Mouse (Mus musculus): ENCODE results near the gene 4930503B20Rik. TPM values are rescaled to one million over a fixed set of nuclear protein-coding genes. Genes with fewer than 3 reads are reported as not detected.

Gene 4930503B20Rik
- polyA plus RNA-seq, 2 experiments, result not detected

DNA sequence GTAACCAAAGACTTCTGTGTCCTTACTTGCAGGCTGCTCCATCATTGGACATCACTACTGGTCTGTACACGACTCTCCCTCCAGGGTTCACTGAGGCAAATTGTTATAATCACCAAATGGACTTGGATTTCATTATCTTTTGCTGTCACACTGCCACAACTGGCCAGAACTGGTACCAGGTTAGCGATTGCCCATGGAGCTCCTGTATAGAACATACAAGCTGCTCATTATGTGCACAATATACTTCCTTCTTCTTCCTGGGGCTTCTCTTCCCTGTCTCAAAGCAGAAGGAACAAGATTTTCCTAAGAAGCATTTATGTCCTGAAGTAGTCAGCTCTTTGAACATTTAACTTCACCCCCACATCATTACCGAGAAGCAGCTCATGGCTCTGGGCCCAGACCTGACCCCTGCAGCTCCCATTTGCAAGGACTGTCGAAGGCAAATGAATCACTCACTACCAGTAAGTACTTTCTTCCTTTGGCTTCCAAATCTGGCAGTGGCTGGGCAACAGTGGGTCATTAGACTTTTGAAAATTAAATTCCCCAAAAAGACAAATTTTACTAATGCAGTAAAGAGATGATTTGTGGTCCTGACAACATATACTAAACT is 9.2 kb downstream of the 4930503B20Rik start:
- no peaks in the 10 kb centered on the region for H3K4me1 ChIP-seq (replicated peaks; ENCODE audit: control insufficient read depth in 2 of 2, insufficient read depth in 2 of 2, low read length in 1 of 2)
- TF ChIP-seq CTCF (IDR thresholded peaks at IDR 0.05; ENCODE audit: low read depth) (no peak), EP300 (IDR thresholded peaks at IDR 0.05; ENCODE audit: low read depth) (no peak)
- H3K9me3 ChIP-seq (ENCODE audit: control insufficient read depth, low read length), result no peaks in the 10 kb centered on the region
- WGBS (ENCODE audit: insufficient replicate concordance), result 36% methylated on average over 4 of the region's 4 CpGs
- no peak overlapping the region for H3K4me2 ChIP-seq (ENCODE audit: low read depth)
- H3K27me3 ChIP-seq (ENCODE audit: control insufficient read depth, insufficient read depth, low read length), result no peaks in the 10 kb centered on the region
- H3K9ac ChIP-seq (replicated peaks), result no peak overlapping the region
- H3K36me3 ChIP-seq (replicated peaks; ENCODE audit: control insufficient read depth, insufficient read depth, low read depth), result no peaks in the 10 kb centered on the region
- no peak overlapping the region for H3K4me3 ChIP-seq (ENCODE audit: insufficient read depth in 1 of 2, low read depth in 2 of 2, low read length in 2 of 2)
- ATAC-seq (ENCODE audit: insufficient read depth) (no peak), DNase-seq (ENCODE audit: low read depth in 3 of 3, low spot score in 3 of 3) (no peak)
- H3K27ac ChIP-seq, result no peak overlapping the region

DNA sequence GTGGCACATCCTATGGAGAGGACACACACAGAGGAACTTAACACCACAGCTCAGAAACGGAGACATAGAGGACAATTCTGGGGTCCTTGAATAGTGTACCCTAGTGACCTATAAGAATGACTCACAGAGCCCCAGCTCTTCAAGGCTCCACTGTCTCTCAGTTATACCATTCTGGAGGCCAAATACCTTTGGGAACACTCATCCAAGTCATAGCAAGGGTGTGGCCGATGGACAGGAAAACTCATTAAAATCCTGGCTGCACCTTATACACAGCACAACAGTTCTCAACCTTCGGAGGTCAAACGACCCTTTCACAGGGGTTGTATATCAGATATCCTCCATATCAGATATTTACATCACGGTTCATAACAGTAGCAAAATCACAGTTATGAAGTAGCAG is 18.6 kb downstream of the 4930503B20Rik start:
- TF ChIP-seq EP300 (IDR thresholded peaks at IDR 0.05; ENCODE audit: low read depth) (no peak), CTCF (IDR thresholded peaks at IDR 0.05; ENCODE audit: low read depth) (no peak)
- DNase-seq (ENCODE audit: low read depth in 3 of 3, low spot score in 3 of 3) (no peak), ATAC-seq (ENCODE audit: insufficient read depth) (no peak)
- H3K4me1 ChIP-seq (replicated peaks; ENCODE audit: control insufficient read depth in 2 of 2, insufficient read depth in 2 of 2, low read length in 1 of 2), result no peaks in the 10 kb centered on the region
- H3K4me2 ChIP-seq (ENCODE audit: low read depth), result no peak overlapping the region
- no peak overlapping the region for H3K9ac ChIP-seq (replicated peaks)
- H3K36me3 ChIP-seq (replicated peaks; ENCODE audit: control insufficient read depth, insufficient read depth, low read depth), result no peaks in the 10 kb centered on the region
- WGBS (ENCODE audit: insufficient replicate concordance), result 56% methylated on average over 5 of the region's 5 CpGs
- H3K9me3 ChIP-seq (ENCODE audit: control insufficient read depth, low read length), result no peaks in the 10 kb centered on the region
- no peak overlapping the region for H3K4me3 ChIP-seq (ENCODE audit: insufficient read depth in 1 of 2, low read depth in 2 of 2, low read length in 2 of 2)
- H3K27ac ChIP-seq, result no peak overlapping the region
- no peaks in the 10 kb centered on the region for H3K27me3 ChIP-seq (ENCODE audit: control insufficient read depth, insufficient read depth, low read length)

DNA sequence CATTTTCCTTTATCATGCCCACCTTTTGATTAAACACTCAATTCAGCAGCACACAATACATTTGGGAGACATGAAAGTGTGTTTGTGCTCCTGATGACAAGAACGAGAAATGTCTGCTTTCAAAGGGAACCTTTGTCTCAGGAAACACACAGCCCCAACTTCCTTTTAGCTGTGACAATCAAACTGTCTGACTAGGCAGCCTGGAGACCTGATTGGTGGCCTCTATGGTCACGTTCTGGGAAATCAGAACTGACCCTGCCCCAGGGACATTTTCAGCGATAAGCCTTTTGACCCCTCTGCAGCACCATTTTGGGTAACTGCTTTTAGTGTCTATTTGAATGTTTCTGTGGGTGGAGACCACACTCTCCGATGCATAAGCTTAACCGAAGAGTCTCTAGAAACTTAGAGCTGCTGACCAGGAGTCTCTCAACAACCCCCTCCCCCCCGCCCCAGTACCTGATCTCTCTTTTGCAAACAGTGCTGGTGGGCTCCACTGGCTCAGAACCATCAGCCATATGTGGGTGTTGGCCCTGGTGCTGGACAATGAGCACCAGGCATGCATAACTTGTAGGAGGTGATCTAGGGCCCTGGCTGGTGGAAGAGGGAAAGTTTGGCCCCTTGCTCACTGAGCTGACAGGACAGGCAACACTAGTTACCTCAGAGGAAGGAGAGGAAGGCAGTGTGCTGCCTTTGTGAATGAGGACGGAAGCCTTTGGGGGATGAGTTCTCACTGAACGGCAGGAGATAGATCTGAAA is 22.7 kb downstream of the 4930503B20Rik start:
- TF ChIP-seq EP300 (IDR thresholded peaks at IDR 0.05; ENCODE audit: low read depth) (no peak), CTCF (IDR thresholded peaks at IDR 0.05; ENCODE audit: low read depth) (no peak)
- no peaks in the 10 kb centered on the region for H3K27me3 ChIP-seq (ENCODE audit: control insufficient read depth, insufficient read depth, low read length)
- ATAC-seq (ENCODE audit: insufficient read depth) (no peak), DNase-seq (ENCODE audit: low read depth in 3 of 3, low spot score in 3 of 3) (no peak)
- H3K27ac ChIP-seq, result no peak overlapping the region
- no peak overlapping the region for H3K9ac ChIP-seq (replicated peaks)
- no peaks in the 10 kb centered on the region for H3K9me3 ChIP-seq (ENCODE audit: control insufficient read depth, low read length)
- no peak overlapping the region for H3K4me2 ChIP-seq (ENCODE audit: low read depth)
- no peak overlapping the region for H3K4me3 ChIP-seq (ENCODE audit: insufficient read depth in 1 of 2, low read depth in 2 of 2, low read length in 2 of 2)
- WGBS (ENCODE audit: insufficient replicate concordance), result 38% methylated on average over 8 of the region's 8 CpGs
- no peaks in the 10 kb centered on the region for H3K4me1 ChIP-seq (replicated peaks; ENCODE audit: control insufficient read depth in 2 of 2, insufficient read depth in 2 of 2, low read length in 1 of 2)
- H3K36me3 ChIP-seq (replicated peaks; ENCODE audit: control insufficient read depth, insufficient read depth, low read depth), result no peaks in the 10 kb centered on the region

DNA sequence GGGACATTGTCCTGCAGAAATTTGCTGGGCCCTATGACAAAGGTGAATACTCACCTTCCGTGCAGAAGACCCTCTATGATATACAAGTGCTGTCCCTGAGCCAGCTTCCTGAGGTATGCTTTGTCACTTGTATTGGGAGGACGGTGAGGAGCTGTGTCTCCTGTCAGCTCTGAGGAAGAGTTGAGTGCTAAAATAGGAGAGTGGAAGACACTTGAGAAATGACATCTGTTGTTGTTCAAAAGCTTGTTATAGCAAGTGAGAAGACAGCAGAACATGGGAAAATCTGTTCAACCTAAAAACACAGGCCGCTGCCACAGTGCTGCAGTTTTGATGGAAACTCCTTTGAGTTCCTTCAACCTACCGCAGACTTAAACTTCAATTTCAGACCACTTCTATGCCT is 25.4 kb downstream of the 4930503B20Rik start:
- no peaks in the 10 kb centered on the region for H3K4me1 ChIP-seq (replicated peaks; ENCODE audit: control insufficient read depth in 2 of 2, insufficient read depth in 2 of 2, low read length in 1 of 2)
- no peaks in the 10 kb centered on the region; the same call in 1 of the 2 replicates for H3K27me3 ChIP-seq (ENCODE audit: control insufficient read depth, insufficient read depth, low read length)
- no peaks in the 10 kb centered on the region for H3K9me3 ChIP-seq (ENCODE audit: control insufficient read depth, low read length)
- ATAC-seq (ENCODE audit: insufficient read depth) (no peak), DNase-seq (ENCODE audit: low read depth in 3 of 3, low spot score in 3 of 3) (no peak)
- no peaks in the 10 kb centered on the region for H3K36me3 ChIP-seq (replicated peaks; ENCODE audit: control insufficient read depth, insufficient read depth, low read depth)
- H3K9ac ChIP-seq (replicated peaks), result no peak overlapping the region
- H3K4me3 ChIP-seq (ENCODE audit: insufficient read depth in 1 of 2, low read depth in 2 of 2, low read length in 2 of 2), result no peak overlapping the region
- H3K27ac ChIP-seq, result no peak overlapping the region
- no peak overlapping the region for H3K4me2 ChIP-seq (ENCODE audit: low read depth)
- no peak for TF ChIP-seq EP300 (IDR thresholded peaks at IDR 0.05; ENCODE audit: low read depth)
- TF ChIP-seq CTCF (IDR thresholded peaks at IDR 0.05; ENCODE audit: low read depth), result no peak
- WGBS (ENCODE audit: insufficient replicate concordance), result 69% methylated on average over 4 of the region's 4 CpGs

DNA sequence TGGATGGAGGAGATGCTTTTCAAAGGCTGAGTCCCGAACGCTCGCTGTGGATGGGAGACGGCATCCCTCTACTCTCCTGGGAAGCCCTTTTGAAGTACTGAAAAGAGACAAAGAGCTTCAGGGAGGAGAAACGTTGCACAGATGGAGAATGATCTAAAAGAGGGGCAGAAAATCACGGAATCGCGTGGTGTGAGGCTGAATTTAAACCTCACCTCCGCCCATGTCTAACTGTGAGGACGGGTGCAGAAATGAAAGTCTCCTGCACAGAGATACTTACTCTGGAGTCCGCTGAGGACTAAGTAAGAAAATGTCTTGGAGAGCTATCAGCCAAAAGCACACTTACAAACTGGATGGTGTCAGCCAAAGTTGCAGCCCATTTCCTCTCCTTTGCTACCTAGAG is 29.2 kb downstream of the 4930503B20Rik start:
- H3K4me2 ChIP-seq (ENCODE audit: low read depth), result no peak overlapping the region

More for the DNA sequence above, 29.2 kb downstream of the 4930503B20Rik start:
- 72% methylated on average over 11 of the region's 11 CpGs for WGBS (ENCODE audit: insufficient replicate concordance)
- TF ChIP-seq EP300 (IDR thresholded peaks at IDR 0.05; ENCODE audit: low read depth) (no peak), CTCF (IDR thresholded peaks at IDR 0.05; ENCODE audit: low read depth) (no peak)
- no peak overlapping the region for H3K9ac ChIP-seq (replicated peaks)
- no peak overlapping the region for H3K4me3 ChIP-seq (ENCODE audit: insufficient read depth in 1 of 2, low read depth in 2 of 2, low read length in 2 of 2)
- no peak for ATAC-seq (ENCODE audit: insufficient read depth)
- no peaks in the 10 kb centered on the region for H3K9me3 ChIP-seq (ENCODE audit: control insufficient read depth, low read length)
- H3K4me1 ChIP-seq (replicated peaks; ENCODE audit: control insufficient read depth in 2 of 2, insufficient read depth in 2 of 2, low read length in 1 of 2), result peaks cover 4 to 8% of the 10 kb centered on the region in 2 experiments
- no peak for DNase-seq (ENCODE audit: low read depth in 3 of 3, low spot score in 3 of 3)
- H3K36me3 ChIP-seq (replicated peaks; ENCODE audit: control insufficient read depth, insufficient read depth, low read depth), result no peaks in the 10 kb centered on the region
- no peak overlapping the region for H3K27ac ChIP-seq
- no peaks in the 10 kb centered on the region; the same call in 1 of the 2 replicates for H3K27me3 ChIP-seq (ENCODE audit: control insufficient read depth, insufficient read depth, low read length)
